Mouse (Mus musculus) liver, embryonic 11.5 days (tissue): Measurements from ENCODE around the gene Ctdspl2. TPM values are rescaled to one million over a fixed set of nuclear protein-coding genes. Genes with fewer than 3 reads are reported as not detected.
"Not testable (repeated sequence)": the region's sequence is repeated elsewhere in the genome, so short reads cannot be mapped to it uniquely, and the experiment has no call there.

Experiments
- ATAC-seq: fragments of 200-750 bp; cut with Nextera tagmentation; replicated peaks from 2 replicates; pipeline ENCODE4 v1.8.0; 2017; ENCODE audit warnings: moderate number of reproducible peaks, mild to moderate bottlenecking, moderate TSS enrichment, moderate library complexity; ENCODE audit not compliant: low FRiP score
- DNase-seq: peaks from one replicate; pipeline ENCODE4 v3.0.0-alpha.2; 2017; ENCODE audit warnings: low spot score
- H3K27ac ChIP-seq: fragments of 300-500 bp; sonication (generic); 2 replicates; pipeline ENCODE4 v1.5.1; 2014; ENCODE audit warnings: mild to moderate bottlenecking, low read depth, low read length, control low read depth
- H3K27me3 ChIP-seq: fragments of 300-500 bp; sonication (generic); replicated peaks from 2 replicates; pipeline ENCODE4 v1.6.1; 2014; ENCODE audit warnings: low read length, mixed read lengths; ENCODE audit not compliant: control insufficient read depth, insufficient read depth
- H3K36me3 ChIP-seq: fragments of 300-500 bp; sonication (generic); 2 replicates; pipeline ENCODE4 v1.6.1; 2014; ENCODE audit warnings: mild to moderate bottlenecking, low read length, moderate library complexity, mixed read lengths; ENCODE audit not compliant: control insufficient read depth, insufficient read depth
- H3K4me1 ChIP-seq: fragments of 300-500 bp; sonication (generic); replicated peaks from 2 replicates; pipeline ENCODE4 v1.6.1; 2014; ENCODE audit warnings: low read length, mixed read lengths; ENCODE audit not compliant: control insufficient read depth, insufficient read depth
- H3K4me2 ChIP-seq: fragments of 300-500 bp; sonication (generic); 2 replicates; pipeline ENCODE4 v1.6.1; 2014; ENCODE audit warnings: mild to moderate bottlenecking, control low read depth, moderate library complexity
- H3K4me3 ChIP-seq: fragments of 300-500 bp; sonication (generic); 2 replicates; pipeline ENCODE4 v1.5.1; 2014; ENCODE audit warnings: low read depth, low read length, control low read depth
- H3K9ac ChIP-seq: fragments of 300-500 bp; sonication (generic); 2 replicates; pipeline ENCODE4 v1.6.1; 2014; ENCODE audit warnings: low read depth, low read length, control low read depth
- H3K9me3 ChIP-seq: fragments of 300-500 bp; sonication (generic); 2 replicates; pipeline ENCODE4 v1.6.1; 2016; ENCODE audit warnings: low read length, inconsistent platforms, mixed read lengths; ENCODE audit not compliant: control insufficient read depth
- WGBS: fragments of 180-500 bp; shearing (Covaris S2); extraction: QIAGEN DNeasy Blood & Tissue Kit; methylation state at CpG from one replicate; pipeline ENCODE4 v1.1.7; 2014; 5-methylcytosine and 5-hydroxymethylcytosine counted together
- polyA plus RNA-seq: library from polyadenylated mRNA; unstranded; fragments of >200 nt; fragmentation: Nextera tagmentation; extraction: Ambion mirVana; gene quantifications from 2 replicates; pipeline ENCODE4 v1.2.1, GENCODE M21; 2014

The Ctdspl2 gene
- 42.1 and 42.6 TPM in 2 replicates for polyA plus RNA-seq

DNA sequence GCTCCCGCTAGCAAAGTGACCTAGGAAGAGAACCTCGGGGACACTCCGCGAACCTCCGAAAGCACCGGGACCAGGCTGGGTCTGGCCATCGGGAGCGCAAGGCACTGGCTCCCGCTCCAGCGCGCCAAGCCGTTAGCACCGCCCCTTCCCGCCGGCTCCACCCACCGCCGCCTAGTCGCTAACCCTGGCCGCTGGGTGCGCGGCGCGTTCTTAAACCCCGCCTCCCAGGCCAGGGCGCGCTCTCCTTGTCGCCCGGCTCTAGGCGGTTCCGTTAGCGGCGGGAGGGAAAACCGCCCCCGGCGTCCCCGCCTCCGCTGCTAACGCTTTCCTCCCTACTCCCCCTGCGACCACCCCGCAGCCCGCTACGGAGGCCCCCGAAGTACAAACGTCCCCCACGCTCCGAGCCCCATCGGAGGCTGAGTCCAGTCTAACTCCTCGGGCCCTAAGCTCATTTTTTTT lies at the start of gene Ctdspl2, which contains the start of gene Mageb3:
Gene Ctdspl2 (plus strand): TSS at position 237 of the 459 bp plus-strand sequence.
Gene Mageb3 (minus strand): TSS at position 328 of the 459 bp plus-strand sequence.
- peaks cover 18% of the 10 kb centered on the region for H3K4me1 ChIP-seq
- H3K4me3 ChIP-seq: peak within 1 kb of the TSS; percentile 82
- H3K9ac ChIP-seq: peak within 1 kb of the TSS; percentile 87
- ATAC-seq: peak; percentile 98
- no peaks in the 10 kb centered on the region for H3K9me3 ChIP-seq
- no peaks in the 10 kb centered on the region for H3K27me3 ChIP-seq
- under 1% methylated on average over 46 of the region's 48 CpGs for WGBS
- H3K4me2 ChIP-seq: peak within 1 kb of the TSS; percentile 78
- peak within 1 kb of the TSS; percentile 81 for H3K27ac ChIP-seq
- peak; percentile 96 for DNase-seq
- no peaks in the 10 kb centered on the region; the same call in 1 of the 2 replicates for H3K36me3 ChIP-seq

DNA sequence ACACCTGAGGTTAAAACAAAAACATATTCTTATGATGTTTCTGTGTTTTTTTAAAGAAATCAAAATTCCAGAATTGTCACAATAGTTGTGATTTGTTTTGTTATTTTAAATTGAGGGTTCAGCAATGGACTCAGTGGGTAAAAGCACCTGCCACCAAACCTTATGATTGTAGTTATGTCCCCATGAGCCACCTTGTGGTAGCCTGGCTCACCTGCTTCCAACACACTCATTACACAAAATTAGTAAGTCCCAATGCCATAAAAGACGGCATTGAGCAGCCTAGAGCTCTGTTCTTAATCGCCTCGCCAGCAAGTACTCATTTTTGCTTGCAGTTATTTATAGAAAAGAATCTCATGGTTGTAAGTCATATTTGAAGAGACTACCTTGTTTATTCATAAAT lies 45.8 kb upstream of the Ctdspl2 start:
- no peaks in the 10 kb centered on the region for H3K27me3 ChIP-seq
- no peak overlapping the region for H3K9ac ChIP-seq
- no peaks in the 10 kb centered on the region for H3K9me3 ChIP-seq
- H3K36me3 ChIP-seq: peaks cover 3% of the 10 kb centered on the region
- H3K27ac ChIP-seq: no peak overlapping the region
- DNase-seq: no peak
- H3K4me2 ChIP-seq: no peak overlapping the region
- WGBS: 87% methylated on average over 3 of the region's 3 CpGs
- no peak for ATAC-seq
- no peaks in the 10 kb centered on the region for H3K4me1 ChIP-seq
- H3K4me3 ChIP-seq: no peak overlapping the region

DNA sequence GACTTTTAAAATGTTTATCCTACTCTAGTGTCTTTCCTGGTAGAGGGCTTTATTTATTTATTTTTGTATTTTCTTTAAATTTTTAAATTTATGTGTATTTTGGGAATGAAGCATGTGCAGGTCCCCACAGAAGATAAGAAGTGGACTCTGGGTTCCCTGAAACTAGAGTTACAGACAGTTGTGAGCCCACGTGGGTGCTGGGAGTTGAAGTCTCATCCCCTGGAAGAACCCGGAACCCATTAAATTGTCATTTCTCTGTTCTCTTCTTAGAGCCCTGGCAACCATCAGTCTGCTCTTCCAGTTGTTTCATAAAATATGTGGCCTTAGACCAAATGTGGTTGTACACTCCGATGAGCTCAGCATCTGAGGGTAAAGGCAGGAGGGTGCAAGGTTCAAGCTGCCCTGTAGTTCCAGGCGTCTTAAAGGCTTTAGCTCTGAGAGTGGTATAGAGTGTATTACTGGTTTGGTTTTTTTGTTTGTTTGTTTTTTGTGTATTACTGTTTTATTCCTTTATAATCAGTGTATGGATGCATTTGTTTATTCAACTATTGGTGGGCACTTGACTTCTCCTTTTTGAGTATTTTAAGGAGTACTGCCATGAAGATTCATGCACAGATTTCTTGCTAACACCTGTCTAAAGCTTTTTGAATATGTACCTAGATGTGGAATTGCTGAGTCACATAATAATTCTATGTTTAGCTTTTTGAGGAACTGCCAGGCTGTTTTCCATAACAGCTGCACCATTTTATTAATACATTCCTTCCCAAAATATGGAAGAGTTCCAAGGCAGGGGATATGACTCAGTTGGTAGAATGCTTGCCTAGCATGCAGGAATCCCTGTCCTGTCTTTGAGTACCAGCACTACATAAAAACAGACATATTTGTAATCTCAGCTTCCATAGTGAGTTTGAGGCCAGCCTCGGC lies 39.5 kb upstream of the Ctdspl2 start:
- no peak for ATAC-seq
- H3K36me3 ChIP-seq: no peaks in the 10 kb centered on the region; the same call in 1 of the 2 replicates

DNA sequence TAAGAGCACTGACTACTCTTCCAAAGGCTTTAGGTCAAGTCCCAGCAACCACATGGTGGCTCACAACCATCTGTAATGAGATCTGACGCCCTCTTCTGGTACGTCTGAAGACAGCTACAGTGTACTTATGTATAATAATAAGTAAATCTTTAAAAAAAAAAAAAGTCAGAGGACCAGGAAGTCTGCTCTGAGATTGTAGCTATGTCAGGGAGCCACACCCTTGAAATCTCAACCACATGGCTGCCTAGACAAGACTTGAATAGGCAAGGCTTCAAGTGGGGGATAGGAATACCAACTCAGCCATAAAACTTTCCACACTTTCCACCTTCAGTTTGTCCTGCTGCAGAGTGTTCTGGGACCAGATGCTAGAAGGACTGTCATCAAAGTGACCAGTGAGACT lies 18.2 kb upstream of the Ctdspl2 start:
- ATAC-seq, H3K4me3 ChIP-seq, DNase-seq, H3K4me1 ChIP-seq, H3K9ac ChIP-seq, H3K27ac ChIP-seq, H3K4me2 ChIP-seq, H3K27me3 ChIP-seq, H3K9me3 ChIP-seq, H3K36me3 ChIP-seq: not testable (repeated sequence)
- 70% methylated on average over 2 of the region's 2 CpGs for WGBS

More for the DNA sequence above, 39.5 kb upstream of the Ctdspl2 start:
- no peaks in the 10 kb centered on the region for H3K9me3 ChIP-seq
- no peaks in the 10 kb centered on the region for H3K27me3 ChIP-seq
- H3K4me1 ChIP-seq: no peaks in the 10 kb centered on the region
- H3K4me2 ChIP-seq: no peak overlapping the region
- WGBS: 92% methylated on average over 5 of the region's 5 CpGs
- DNase-seq: no peak
- no peak overlapping the region for H3K27ac ChIP-seq
- H3K9ac ChIP-seq: no peak overlapping the region
- H3K4me3 ChIP-seq: no peak overlapping the region

DNA sequence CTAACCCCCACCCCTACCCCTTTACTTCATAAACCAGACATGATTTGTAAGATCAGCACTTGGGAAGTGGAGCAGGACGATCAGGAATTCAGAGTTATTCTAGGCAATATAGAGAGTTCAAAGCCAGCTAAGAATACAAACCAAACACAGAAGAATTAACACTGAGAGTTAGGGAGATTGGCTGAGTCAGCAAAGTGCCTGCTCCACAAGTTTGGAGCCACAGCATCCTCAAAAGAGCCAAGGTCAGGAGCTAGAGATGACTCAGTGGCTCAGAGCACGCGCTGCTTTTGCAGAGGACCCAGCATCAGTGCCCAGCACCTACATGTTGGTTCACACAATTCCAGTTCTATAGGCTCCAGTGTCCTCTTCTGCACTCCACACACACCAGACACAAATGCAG lies 12.4 kb upstream of the Ctdspl2 start:
- no peak for DNase-seq
- Histone ChIP-seq H3K9ac (no peak overlapping the region), H3K4me1 (no peaks in the 10 kb centered on the region), H3K4me3 (no peak overlapping the region), H3K27me3 (no peaks in the 10 kb centered on the region), H3K27ac (no peak overlapping the region), H3K4me2 (no peak overlapping the region), H3K36me3 (no peaks in the 10 kb centered on the region), H3K9me3 (no peaks in the 10 kb centered on the region)
- no peak for ATAC-seq
- WGBS: 85% methylated on average over 3 of the region's 3 CpGs

DNA sequence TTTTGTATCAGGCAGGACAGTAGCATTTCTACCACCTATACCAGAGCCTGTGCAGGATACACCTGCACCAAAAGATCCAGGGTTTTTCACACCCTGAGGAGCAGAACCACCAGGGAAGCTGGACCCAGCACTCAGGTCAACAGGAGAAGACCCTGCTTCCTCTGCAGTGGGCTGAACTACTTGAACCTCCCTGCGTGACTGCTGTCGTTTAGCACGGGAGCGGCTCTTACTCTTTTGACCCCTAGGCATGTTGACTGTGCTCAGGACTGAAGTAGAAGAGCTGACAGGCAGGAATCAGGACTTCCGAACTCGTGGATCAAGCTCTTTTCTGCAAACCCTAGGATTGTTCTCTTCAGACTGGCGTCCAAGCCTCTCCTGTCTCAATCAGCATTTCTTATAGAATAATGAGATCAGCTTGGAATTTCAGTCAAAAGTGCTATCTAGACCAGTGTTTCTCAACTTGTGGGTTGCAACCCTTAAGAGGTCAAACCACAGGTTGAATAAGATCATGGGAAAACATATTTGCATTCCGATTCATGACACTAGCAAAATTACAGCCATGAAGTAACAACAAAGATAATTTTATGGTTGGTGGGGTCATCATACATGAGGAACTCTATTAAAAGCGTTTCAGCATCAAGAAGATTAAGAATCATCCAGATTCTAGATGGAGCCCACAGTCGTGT lies 687 bp upstream of the Ctdspl2 start:
- WGBS: 20% methylated on average over 10 of the region's 10 CpGs
- Histone ChIP-seq H3K4me3 (peak overlapping the region; percentile 82), H3K9ac (peak overlapping the region; percentile 87), H3K9me3 (no peaks in the 10 kb centered on the region), H3K27me3 (no peaks in the 10 kb centered on the region), H3K4me1 (peaks cover 18% of the 10 kb centered on the region), H3K27ac (peak overlapping the region; percentile 81), H3K4me2 (peak overlapping the region; percentile 78), H3K36me3 (no peaks in the 10 kb centered on the region; the same call in 1 of the 2 replicates)
- no peak for ATAC-seq
- DNase-seq: peak; percentile 37

DNA sequence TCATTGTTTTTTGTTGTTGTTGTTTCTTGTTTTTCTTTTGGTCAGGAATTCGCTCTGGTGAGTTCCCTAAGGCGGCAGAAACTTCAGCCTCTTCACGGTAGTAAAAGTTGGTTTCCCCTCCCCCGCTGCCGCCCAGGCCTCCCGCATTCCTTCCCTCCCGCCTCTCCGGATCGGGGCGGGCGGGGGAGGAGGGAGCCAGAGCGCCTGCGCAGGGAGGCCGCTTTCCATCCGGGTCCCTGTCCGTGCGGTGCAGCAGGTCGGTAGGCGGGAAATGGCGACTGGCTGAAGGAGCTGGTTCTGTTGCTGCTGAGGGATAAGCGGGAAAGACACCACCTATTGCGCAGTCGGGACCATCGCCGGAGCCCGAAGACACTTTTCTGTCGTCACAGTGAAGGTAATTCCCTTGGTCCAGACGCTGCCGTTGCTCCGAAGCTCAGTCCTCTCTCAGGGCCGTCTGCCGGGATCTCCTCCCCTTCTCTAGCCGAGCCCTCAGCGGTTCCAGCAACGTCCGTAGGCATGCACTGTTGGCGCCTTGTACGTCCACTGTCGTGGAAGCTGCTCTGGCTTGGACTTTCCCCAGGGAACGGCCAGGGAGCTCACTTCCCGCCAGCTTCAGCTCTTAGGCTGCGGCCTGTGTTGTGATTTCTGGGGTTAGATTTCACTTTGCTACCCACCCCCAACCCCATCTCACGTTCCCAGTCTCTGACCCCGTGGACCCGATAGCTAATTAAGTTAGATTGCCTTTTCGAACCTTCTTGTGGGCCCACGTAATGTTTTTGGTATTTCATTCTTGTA lies 620 bp downstream of the Ctdspl2 start:
- peak overlapping the region; percentile 87 for H3K9ac ChIP-seq
- ATAC-seq: peak; percentile 90
- DNase-seq: peak; percentile 97
- peaks cover 18% of the 10 kb centered on the region for H3K4me1 ChIP-seq
- no peaks in the 10 kb centered on the region; the same call in 1 of the 2 replicates for H3K36me3 ChIP-seq
- H3K27me3 ChIP-seq: no peaks in the 10 kb centered on the region
- peak overlapping the region; percentile 78 for H3K4me2 ChIP-seq
- WGBS: under 1% methylated on average over 47 of the region's 47 CpGs
- H3K9me3 ChIP-seq: no peaks in the 10 kb centered on the region
- H3K27ac ChIP-seq: peak overlapping the region; percentile 81
- peak overlapping the region; percentile 82 for H3K4me3 ChIP-seq

DNA sequence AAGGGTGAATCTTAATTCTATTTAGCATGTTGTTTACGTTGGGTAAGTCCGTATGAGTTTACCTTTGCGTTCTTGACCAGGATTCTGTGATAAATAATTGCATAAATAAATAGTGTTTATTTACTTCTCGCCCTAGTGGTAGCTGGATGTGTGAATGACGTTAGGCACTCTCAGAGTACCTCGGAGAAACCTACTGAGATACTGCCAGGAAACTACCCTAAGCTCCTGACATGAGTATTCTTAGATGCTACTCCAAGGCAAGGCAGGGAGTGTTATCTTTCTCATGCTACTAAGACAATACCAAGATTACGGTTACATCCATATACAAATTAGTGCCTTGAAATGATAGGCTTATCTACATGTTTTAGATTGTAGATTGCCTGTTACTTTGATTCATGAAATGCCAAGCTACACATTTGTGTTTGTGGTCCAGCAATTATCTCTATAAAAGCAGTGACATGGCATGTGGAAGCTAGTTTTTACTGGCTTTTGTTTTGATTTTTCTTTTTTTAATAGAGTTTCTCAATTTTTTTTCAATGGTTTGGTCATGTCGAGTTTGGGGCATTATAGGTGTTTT lies 1.5 kb downstream of the Ctdspl2 start:
- Histone ChIP-seq H3K9me3 (no peaks in the 10 kb centered on the region), H3K36me3 (no peaks in the 10 kb centered on the region; the same call in 1 of the 2 replicates), H3K27me3 (no peaks in the 10 kb centered on the region), H3K27ac (no peak overlapping the region), H3K4me2 (peak overlapping the region; percentile 78), H3K4me1 (peaks cover 18% of the 10 kb centered on the region), H3K9ac (peak overlapping the region; percentile 87), H3K4me3 (peak overlapping the region; percentile 82)
- 6% methylated on average over 8 of the region's 8 CpGs for WGBS
- ATAC-seq (no peak), DNase-seq (no peak)
